In genomic region chr2:147011474-147012140, GRCm38 (mm10) we compare ENCODE assay signal across 8 mouse cellular contexts. TPM values are rescaled to one million over a fixed set of nuclear protein-coding genes. Genes with fewer than 3 reads are reported as not detected.
DNase-seq lines count a peak whose midpoint lies in the region; ATAC-seq and TF ChIP-seq lines count a peak whose summit lies in the region.

No protein-coding gene starts in this region.

- H3K36me3 ChIP-seq in kidney, embryonic 14.5 days (ENCODE audit: control insufficient read depth, insufficient read depth, low read length), result no peaks in the 10 kb centered on the region
- no peaks in the 10 kb centered on the region for H3K36me3 ChIP-seq in heart, embryonic 15.5 days
- H3K36me3 ChIP-seq in liver, postnatal 0 days (replicated peaks; ENCODE audit: insufficient read depth, low read length), result no peaks in the 10 kb centered on the region
- H3K36me3 ChIP-seq in spleen, adult 2 months (ENCODE audit: control insufficient read depth, insufficient read depth, low read length), result no peaks in the 10 kb centered on the region

- no peak for TF ChIP-seq CTCF in liver, postnatal 0 days (IDR thresholded peaks at IDR 0.05; ENCODE audit: low read depth)
- no peak for TF ChIP-seq CTCF in spleen, adult 2 months (IDR thresholded peaks at IDR 0.05; ENCODE audit: extremely low read depth, insufficient read depth, insufficient read length, insufficient replicate concordance)

- ATAC-seq in kidney, embryonic 14.5 days (ENCODE audit: low FRiP score, low TSS enrichment), result no peak
- ATAC-seq in heart, embryonic 15.5 days (replicated peaks; ENCODE audit: insufficient number of reproducible peaks, insufficient read depth, low FRiP score, low read depth), result no peak
- ATAC-seq in liver, postnatal 0 days, result no peak

- no peak; the same call in 1 of the 2 replicates for TF ChIP-seq EP300 in liver, postnatal 0 days (IDR thresholded peaks at IDR 0.05; ENCODE audit: low read depth)

- peak overlapping the region; percentile 78 for H3K9ac ChIP-seq in kidney, embryonic 14.5 days (ENCODE audit: low read depth, low read length)
- H3K9ac ChIP-seq in heart, embryonic 15.5 days, result peak overlapping the region; percentile 87; the same call in 1 of the 2 replicates
- H3K9ac ChIP-seq in liver, postnatal 0 days (replicated peaks), result peak overlapping the region; percentile 96

- H3K4me1 ChIP-seq in kidney, embryonic 14.5 days (ENCODE audit: control insufficient read depth, insufficient read depth, low read length), result peaks cover 10% of the 10 kb centered on the region
- peaks cover 23% of the 10 kb centered on the region for H3K4me1 ChIP-seq in heart, embryonic 15.5 days (replicated peaks)
- H3K4me1 ChIP-seq in liver, postnatal 0 days (ENCODE audit: insufficient read depth), result peaks cover 16% of the 10 kb centered on the region
- peaks cover 15% of the 10 kb centered on the region for H3K4me1 ChIP-seq in spleen, adult 2 months (ENCODE audit: control insufficient read depth, insufficient read depth, insufficient read length)

- peak overlapping the region; percentile 63 for H3K4me2 ChIP-seq in kidney, embryonic 14.5 days (replicated peaks; ENCODE audit: low read depth, low read length)
- H3K4me2 ChIP-seq in heart, embryonic 15.5 days, result peak overlapping the region; percentile 65
- peak overlapping the region; percentile 88 for H3K4me2 ChIP-seq in liver, postnatal 0 days (ENCODE audit: low read depth, low read length)

- H3K27me3 ChIP-seq in kidney, embryonic 14.5 days (ENCODE audit: control insufficient read depth, insufficient read depth, low read length), result no peaks in the 10 kb centered on the region
- no peaks in the 10 kb centered on the region for H3K27me3 ChIP-seq in heart, embryonic 15.5 days
- no peaks in the 10 kb centered on the region for H3K27me3 ChIP-seq in liver, postnatal 0 days (ENCODE audit: insufficient read depth, low read length)
- no peaks in the 10 kb centered on the region for H3K27me3 ChIP-seq in spleen, adult 2 months (ENCODE audit: control insufficient read depth, insufficient read depth, low read length)

- H3K9me3 ChIP-seq in kidney, embryonic 14.5 days (ENCODE audit: control insufficient read depth, low read length), result no peaks in the 10 kb centered on the region
- no peaks in the 10 kb centered on the region for H3K9me3 ChIP-seq in heart, embryonic 15.5 days (replicated peaks)
- H3K9me3 ChIP-seq in liver, postnatal 0 days (ENCODE audit: low read length), result no peaks in the 10 kb centered on the region

- 60% methylated on average over 3 of the region's 3 CpGs for WGBS in kidney, embryonic 14.5 days
- WGBS in heart, embryonic 15.5 days, result 68% methylated on average over 3 of the region's 3 CpGs
- 38% methylated on average over 3 of the region's 3 CpGs for WGBS in liver, postnatal 0 days (ENCODE audit: insufficient replicate concordance)
- 31% methylated on average over 3 of the region's 3 CpGs for WGBS in spleen, adult 2 months

- TF ChIP-seq POLR2A in spleen, adult 2 months (IDR thresholded peaks at IDR 0.05; ENCODE audit: low read depth, low read length), result peak; percentile 14; the same call in 1 of the 2 replicates

- H3K27ac ChIP-seq in kidney, embryonic 14.5 days (ENCODE audit: low read depth, low read length), result peak overlapping the region; percentile 97
- peak overlapping the region; percentile 100 for H3K27ac ChIP-seq in heart, embryonic 15.5 days
- peak overlapping the region; percentile 99 for H3K27ac ChIP-seq in liver, postnatal 0 days (ENCODE audit: low read depth)
- peak overlapping the region; percentile 100 for H3K27ac ChIP-seq in spleen, adult 2 months (ENCODE audit: insufficient read depth, low read length)

- peak overlapping the region; percentile 86 for H3K4me3 ChIP-seq in kidney, embryonic 14.5 days (ENCODE audit: low read length)
- H3K4me3 ChIP-seq in heart, embryonic 15.5 days, result peak overlapping the region; percentile 99
- peak overlapping the region; percentile 96 for H3K4me3 ChIP-seq in liver, postnatal 0 days (ENCODE audit: low read depth, low read length)
- H3K4me3 ChIP-seq in spleen, adult 2 months (ENCODE audit: extremely low read depth, insufficient read depth, insufficient read length), result peak overlapping the region; percentile 54

- DNase-seq in kidney, adult 9 months, result no peak
- peak; percentile 91 for DNase-seq in ZHBTc4 (ENCODE audit: low read depth, low spot score)
- DNase-seq in liver, postnatal 0 days, result no peak
- peak; percentile 36 to 49 for DNase-seq in spleen, adult 2 months (ENCODE audit: low read depth in 1 of 2, low spot score in 2 of 2)
- no peak for DNase-seq in cerebellum, adult 9-11 months
- no peak for DNase-seq in ovary, postnatal 10 days (ENCODE audit: low spot score)

RNA-seq across cellular contexts. Expression of gene Xrn2, which starts 1.2 kb away (rescaled TPM):
- polyA plus RNA-seq in kidney, embryonic 14.5 days (2014; fragmentation: Nextera tagmentation; extraction: Ambion mirVana), result 83.9 and 105 TPM in 2 replicates
- 40.4 and 43.5 TPM in 2 replicates for polyA plus RNA-seq in heart, embryonic 15.5 days (2015; fragmentation: Nextera tagmentation; extraction: Ambion mirVana)
- polyA plus RNA-seq in liver, postnatal 0 days (2015; fragmentation: Nextera tagmentation; extraction: Ambion mirVana), result 28.9 and 30.7 TPM in 2 replicates
- polyA plus RNA-seq in spleen, adult 2 months (2012; rRNA removed), result 24.0 and 26.5 TPM in 2 replicates

Comparison
In these comparisons a context has a peak if more than half of its experiments do, and no peak if none do; other contexts are left out.
1. DNase-seq: peak in ZHBTc4 (single experiment) and spleen, adult 2 months (2 of 2); none in kidney, adult 9 months (single experiment), liver, postnatal 0 days (single experiment), cerebellum, adult 9-11 months (single experiment) and ovary, postnatal 10 days (single experiment).
2. Peak in every context shown above with its lines, with median percentiles within 50 percentile points of each other: H3K27ac ChIP-seq, H3K4me2 ChIP-seq, H3K4me3 ChIP-seq and H3K9ac ChIP-seq.